In genomic region chr13:20820712-20821328, GRCm38 (mm10) we compare ENCODE assay signal across 23 mouse cellular contexts. TPM values are rescaled to one million over a fixed set of nuclear protein-coding genes. Genes with fewer than 3 reads are reported as not detected.
A peak's percentile ranks its signal among the peaks of the same experiment; 100 is the strongest.
DNase-seq lines count a peak whose midpoint lies in the region; ATAC-seq lines count a peak whose summit lies in the region.
"Had no signal": no experiment of that assay in that cellular context is flagged by ENCODE, and none has a peak within 500 bp of the region (broad histone marks: within the 10 kb centered on the region; RNA-seq: fewer than 3 reads in every experiment).

No protein-coding gene starts in this region.

- no peak overlapping the region for H3K27ac ChIP-seq in kidney, embryonic 15.5 days
- no peak overlapping the region for H3K27ac ChIP-seq in intestine, embryonic 16.5 days (ENCODE audit: low read length)
- H3K27ac ChIP-seq: embryonic facial prominence, embryonic 12.5 days; liver, embryonic 15.5 days; lung, embryonic 15.5 days; midbrain, embryonic 10.5 days; midbrain, embryonic 15.5 days; neural tube, embryonic 15.5 days had no signal

- H3K9ac ChIP-seq in kidney, embryonic 15.5 days: no peak overlapping the region
- no peak overlapping the region for H3K9ac ChIP-seq in intestine, embryonic 16.5 days (ENCODE audit: low read depth, low read length)
- H3K9ac ChIP-seq: embryonic facial prominence, embryonic 12.5 days; liver, embryonic 15.5 days; lung, embryonic 15.5 days; midbrain, embryonic 15.5 days; neural tube, embryonic 15.5 days had no signal

- WGBS in kidney, embryonic 15.5 days: 48% methylated on average over 2 of the region's 2 CpGs
- 61% methylated on average over 2 of the region's 2 CpGs for WGBS in intestine, embryonic 16.5 days

- H3K4me3 ChIP-seq in kidney, embryonic 15.5 days (replicated peaks): no peak overlapping the region
- no peak overlapping the region for H3K4me3 ChIP-seq in intestine, embryonic 16.5 days (ENCODE audit: low read length)
- H3K4me3 ChIP-seq: embryonic facial prominence, embryonic 12.5 days; liver, embryonic 15.5 days; lung, embryonic 15.5 days; midbrain, embryonic 10.5 days; midbrain, embryonic 15.5 days; neural tube, embryonic 15.5 days had no signal

- H3K4me1 ChIP-seq in kidney, embryonic 15.5 days: no peaks in the 10 kb centered on the region
- H3K4me1 ChIP-seq in intestine, embryonic 16.5 days (ENCODE audit: control insufficient read depth, insufficient read depth, low read length): no peaks in the 10 kb centered on the region
- H3K4me1 ChIP-seq: embryonic facial prominence, embryonic 12.5 days; liver, embryonic 15.5 days; lung, embryonic 15.5 days; midbrain, embryonic 10.5 days; midbrain, embryonic 15.5 days; neural tube, embryonic 15.5 days had no signal

- no peaks in the 10 kb centered on the region for H3K36me3 ChIP-seq in kidney, embryonic 15.5 days
- H3K36me3 ChIP-seq in intestine, embryonic 16.5 days (ENCODE audit: control insufficient read depth, insufficient read depth, low read length): no peaks in the 10 kb centered on the region
- H3K36me3 ChIP-seq: embryonic facial prominence, embryonic 12.5 days; G1E; liver, embryonic 15.5 days; lung, embryonic 15.5 days; midbrain, embryonic 10.5 days; midbrain, embryonic 15.5 days; neural tube, embryonic 15.5 days had no signal

- H3K9me3 ChIP-seq in kidney, embryonic 15.5 days (replicated peaks): no peaks in the 10 kb centered on the region
- H3K9me3 ChIP-seq in intestine, embryonic 16.5 days (ENCODE audit: control insufficient read depth, low read length): no peaks in the 10 kb centered on the region
- H3K9me3 ChIP-seq: embryonic facial prominence, embryonic 12.5 days; G1E; liver, embryonic 15.5 days; lung, embryonic 15.5 days; midbrain, embryonic 10.5 days; midbrain, embryonic 15.5 days; neural tube, embryonic 15.5 days had no signal

- no peak overlapping the region for H3K4me2 ChIP-seq in kidney, embryonic 15.5 days
- no peak overlapping the region for H3K4me2 ChIP-seq in intestine, embryonic 16.5 days (ENCODE audit: low read depth, low read length)
- H3K4me2 ChIP-seq: embryonic facial prominence, embryonic 12.5 days; liver, embryonic 15.5 days; lung, embryonic 15.5 days; midbrain, embryonic 15.5 days; neural tube, embryonic 15.5 days had no signal

- ATAC-seq in kidney, embryonic 15.5 days (replicated peaks; ENCODE audit: low FRiP score): no peak
- no peak for ATAC-seq in intestine, embryonic 16.5 days
- ATAC-seq: forebrain, embryonic 16.5 days; hindbrain, embryonic 16.5 days; midbrain, embryonic 15.5 days; Patski had no signal

- H3K27me3 ChIP-seq in kidney, embryonic 15.5 days: no peaks in the 10 kb centered on the region
- no peaks in the 10 kb centered on the region for H3K27me3 ChIP-seq in intestine, embryonic 16.5 days (replicated peaks; ENCODE audit: control insufficient read depth, insufficient read depth, low read length)
- H3K27me3 ChIP-seq: embryonic facial prominence, embryonic 12.5 days; liver, embryonic 15.5 days; lung, embryonic 15.5 days; midbrain, embryonic 15.5 days; neural tube, embryonic 15.5 days; Patski had no signal

- DNase-seq in embryo, embryonic 10 days (ENCODE audit: low spot score): peak; percentile 16
- no peak for DNase-seq in embryo, embryonic 9.5 days (ENCODE audit: extremely low spot score)
- DNase-seq in kidney, adult 8-10 months: peak; percentile 35 to 54
- peak; percentile 15 for DNase-seq in right cerebral cortex, adult 18-20 months
- DNase-seq in right cerebral cortex, postnatal 25 days: no peak
- DNase-seq in liver: no peak
- DNase-seq: adrenal gland, postnatal 36 days; cerebellum, adult 2 months; cerebellum, postnatal 14 days; gastrocnemius, postnatal 10 days; heart, postnatal 14 days had no signal

RNA-seq across cellular contexts. Expression of gene Aoah, which starts 26.9 kb away (rescaled TPM):
- polyA plus RNA-seq in kidney, embryonic 15.5 days (2015; fragmentation: Nextera tagmentation; extraction: Ambion mirVana): 1.6 and 2.0 TPM in 2 replicates
- polyA plus RNA-seq in intestine, embryonic 16.5 days (2015; fragmentation: Nextera tagmentation; extraction: Ambion mirVana): 1.3 and 1.6 TPM in 2 replicates
- polyA plus RNA-seq: G1E, Patski had no signal

Comparison
In these comparisons a context has a peak if more than half of its experiments do, and no peak if none do; other contexts are left out.
1. DNase-seq: peak in embryo, embryonic 10 days (single experiment), kidney, adult 8-10 months (2 of 2) and right cerebral cortex, adult 18-20 months (single experiment); none in embryo, embryonic 9.5 days (single experiment), right cerebral cortex, postnatal 25 days (single experiment) and liver (single experiment).